24 mouse cellular contexts compared by ENCODE assay signal in the genomic region with DNA sequence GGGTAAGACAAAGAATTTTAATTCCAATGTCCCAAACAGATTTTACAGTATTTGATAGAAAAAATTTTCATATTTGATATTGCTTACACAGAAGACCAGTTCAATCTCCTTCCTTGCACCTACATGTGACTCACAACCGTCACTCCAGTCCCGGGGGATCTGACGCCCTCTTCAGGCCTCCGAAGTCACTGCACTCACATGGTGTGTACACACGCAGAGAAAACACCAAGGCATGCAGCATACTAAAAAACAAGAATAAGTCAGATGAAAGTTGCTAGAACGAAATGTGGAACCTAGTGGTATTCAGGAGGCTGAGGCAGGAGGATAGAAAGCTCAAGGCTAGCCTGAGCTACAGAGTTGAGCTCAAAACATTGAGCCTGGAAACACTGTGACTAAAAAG. TPM values are rescaled to one million over a fixed set of nuclear protein-coding genes. Genes with fewer than 3 reads are reported as not detected.
A peak's percentile ranks its signal among the peaks of the same experiment; 100 is the strongest.
DNase-seq lines count a peak whose midpoint lies in the region; ATAC-seq and TF ChIP-seq lines count a peak whose summit lies in the region.
"Had no signal": no experiment of that assay in that cellular context is flagged by ENCODE, and none has a peak within 500 bp of the region (broad histone marks: within the 10 kb centered on the region; RNA-seq: fewer than 3 reads in every experiment).

No protein-coding gene starts in this region.

- H3K36me3 ChIP-seq in lung, embryonic 14.5 days (ENCODE audit: insufficient read depth) = no peaks in the 10 kb centered on the region
- H3K36me3 ChIP-seq in kidney, embryonic 15.5 days = no peaks in the 10 kb centered on the region
- H3K36me3 ChIP-seq: embryonic facial prominence, embryonic 15.5 days; limb, embryonic 10.5 days; neural tube, embryonic 13.5 days had no signal

- DNase-seq in CD4-positive, CD25-positive, alpha-beta regulatory T cell, adult 2 months (ENCODE audit: low read depth, low spot score) = peak; percentile 55
- DNase-seq in lung, embryonic 14.5 days = no peak
- no peak for DNase-seq in lung, postnatal 10 days
- DNase-seq in B cell, adult 2 months = peak; percentile 26 to 43
- no peak for DNase-seq in layer of hippocampus, adult 2 months (ENCODE audit: low spot score in 2 of 2)
- DNase-seq: adrenal gland, postnatal 25 days; cerebellum, adult 9-10 months; gastrocnemius, adult 2 months; kidney, adult 11 months; liver; lung, adult 2 months; retina, postnatal 1 day; right cerebral cortex, postnatal 25 days; spleen, adult 18-20 months; thymus, postnatal 25 days had no signal

- TF ChIP-seq POLR2A in bone marrow macrophage, adult 2 months (IDR thresholded peaks at IDR 0.05; ENCODE audit: borderline replicate concordance, low read depth, low read length) = no peak

- 92% methylated on average over 6 of the region's 6 CpGs for WGBS in lung, embryonic 14.5 days
- 95% methylated on average over 6 of the region's 6 CpGs for WGBS in kidney, embryonic 15.5 days

- no peaks in the 10 kb centered on the region for H3K27me3 ChIP-seq in lung, embryonic 14.5 days (ENCODE audit: insufficient read depth, low read length)
- H3K27me3 ChIP-seq in kidney, embryonic 15.5 days = no peaks in the 10 kb centered on the region
- H3K27me3 ChIP-seq: embryonic facial prominence, embryonic 15.5 days; neural tube, embryonic 13.5 days had no signal

- no peak overlapping the region for H3K4me3 ChIP-seq in lung, embryonic 14.5 days (ENCODE audit: low read depth, low read length)
- no peak overlapping the region for H3K4me3 ChIP-seq in bone marrow macrophage, adult 2 months (ENCODE audit: insufficient read depth, low read length)
- H3K4me3 ChIP-seq in kidney, embryonic 15.5 days (replicated peaks) = no peak overlapping the region
- no peak overlapping the region for H3K4me3 ChIP-seq in layer of hippocampus, adult 2 months
- H3K4me3 ChIP-seq: embryonic facial prominence, embryonic 15.5 days; gastrocnemius, adult 2 months; limb, embryonic 10.5 days; neural tube, embryonic 13.5 days had no signal

- no peak for ATAC-seq in CD4-positive, CD25-positive, alpha-beta regulatory T cell, adult 4 months
- ATAC-seq in lung, embryonic 14.5 days (ENCODE audit: insufficient read depth) = no peak
- ATAC-seq in kidney, embryonic 15.5 days (replicated peaks; ENCODE audit: low FRiP score) = no peak
- ATAC-seq: forebrain, embryonic 14.5 days; hindbrain, postnatal 0 days had no signal

- no peaks in the 10 kb centered on the region for H3K4me1 ChIP-seq in lung, embryonic 14.5 days (ENCODE audit: insufficient read depth)
- peaks cover 37% of the 10 kb centered on the region for H3K4me1 ChIP-seq in bone marrow macrophage, adult 2 months (ENCODE audit: control insufficient read depth, insufficient read depth, low read length)
- H3K4me1 ChIP-seq in kidney, embryonic 15.5 days = peaks cover 17% of the 10 kb centered on the region
- H3K4me1 ChIP-seq: neural tube, embryonic 13.5 days had no signal

- no peaks in the 10 kb centered on the region for H3K9me3 ChIP-seq in lung, embryonic 14.5 days (ENCODE audit: low read depth, low read length)
- H3K9me3 ChIP-seq in kidney, embryonic 15.5 days (replicated peaks) = no peaks in the 10 kb centered on the region
- H3K9me3 ChIP-seq: embryonic facial prominence, embryonic 15.5 days; limb, embryonic 10.5 days; neural tube, embryonic 13.5 days had no signal

- no peak overlapping the region for H3K4me2 ChIP-seq in lung, embryonic 14.5 days
- H3K4me2 ChIP-seq in kidney, embryonic 15.5 days = no peak overlapping the region
- H3K4me2 ChIP-seq: embryonic facial prominence, embryonic 15.5 days; midbrain, embryonic 11.5 days; neural tube, embryonic 13.5 days had no signal

- peak; percentile 20; the same call in 1 of the 2 replicates for TF ChIP-seq CTCF in lung, embryonic 14.5 days (IDR thresholded peaks at IDR 0.05; ENCODE audit: low read depth)
- TF ChIP-seq CTCF in bone marrow macrophage, adult 2 months (IDR thresholded peaks at IDR 0.05; ENCODE audit: low read depth, low read length) = no peak
- no peak; the same call in 1 of the 2 replicates for TF ChIP-seq CTCF in layer of hippocampus, adult 2 months (conservative IDR thresholded peaks at IDR 0.05)

- no peak overlapping the region for H3K27ac ChIP-seq in lung, embryonic 14.5 days (ENCODE audit: low read depth)
- peak overlapping the region; percentile 99 for H3K27ac ChIP-seq in bone marrow macrophage, adult 2 months (ENCODE audit: insufficient read depth, low read depth, low read length)
- no peak overlapping the region for H3K27ac ChIP-seq in kidney, embryonic 15.5 days
- no peak overlapping the region for H3K27ac ChIP-seq in layer of hippocampus, adult 2 months
- H3K27ac ChIP-seq: embryonic facial prominence, embryonic 15.5 days; gastrocnemius, adult 2 months; hindbrain, postnatal 0 days; limb, embryonic 10.5 days; neural tube, embryonic 13.5 days had no signal

- no peak overlapping the region for H3K9ac ChIP-seq in lung, embryonic 14.5 days
- H3K9ac ChIP-seq in kidney, embryonic 15.5 days = no peak overlapping the region
- H3K9ac ChIP-seq: embryonic facial prominence, embryonic 15.5 days; neural tube, embryonic 13.5 days had no signal

RNA-seq across cellular contexts. Expression of a gene that starts 59.7 kb away (rescaled TPM):
- polyA plus RNA-seq in CD4-positive, CD25-positive, alpha-beta regulatory T cell, adult 4 months (2017; shearing (Covaris generic)) = 100 to 1,000 TPM; 484 to 510 TPM
- 14.1 and 16.0 TPM in 2 replicates for polyA plus RNA-seq in lung, embryonic 14.5 days (2014; fragmentation: Nextera tagmentation; extraction: Ambion mirVana)
- polyA plus RNA-seq in bone marrow macrophage, adult 2 months (2012; ENCODE audit: insufficient read depth, insufficient read length, missing spikeins) = 84.5 and 85.2 TPM in 2 replicates
- 17.8 and 17.9 TPM in 2 replicates for polyA plus RNA-seq in kidney, embryonic 15.5 days (2015; fragmentation: Nextera tagmentation; extraction: Ambion mirVana)
- 1 to 10 TPM; 4.2 to 5.6 TPM for total RNA-seq in layer of hippocampus, adult 2 months (2021)

Comparison
In these comparisons a context has a peak if more than half of its experiments do, and no peak if none do; other contexts are left out.
1. DNase-seq: peak in CD4-positive, CD25-positive, alpha-beta regulatory T cell, adult 2 months (single experiment) and B cell, adult 2 months (2 of 2); none in lung, embryonic 14.5 days (single experiment), lung, postnatal 10 days (single experiment) and layer of hippocampus, adult 2 months (0 of 2).